Mouse (Mus musculus): ENCODE measurements around the gene Zfp954.
A peak's percentile ranks its signal among the peaks of the same experiment; 100 is the strongest.
"Not testable (repeated sequence)": the region's sequence is repeated elsewhere in the genome, so short reads cannot be mapped to it uniquely, and the experiment has no call there.

The Zfp954 gene

DNA sequence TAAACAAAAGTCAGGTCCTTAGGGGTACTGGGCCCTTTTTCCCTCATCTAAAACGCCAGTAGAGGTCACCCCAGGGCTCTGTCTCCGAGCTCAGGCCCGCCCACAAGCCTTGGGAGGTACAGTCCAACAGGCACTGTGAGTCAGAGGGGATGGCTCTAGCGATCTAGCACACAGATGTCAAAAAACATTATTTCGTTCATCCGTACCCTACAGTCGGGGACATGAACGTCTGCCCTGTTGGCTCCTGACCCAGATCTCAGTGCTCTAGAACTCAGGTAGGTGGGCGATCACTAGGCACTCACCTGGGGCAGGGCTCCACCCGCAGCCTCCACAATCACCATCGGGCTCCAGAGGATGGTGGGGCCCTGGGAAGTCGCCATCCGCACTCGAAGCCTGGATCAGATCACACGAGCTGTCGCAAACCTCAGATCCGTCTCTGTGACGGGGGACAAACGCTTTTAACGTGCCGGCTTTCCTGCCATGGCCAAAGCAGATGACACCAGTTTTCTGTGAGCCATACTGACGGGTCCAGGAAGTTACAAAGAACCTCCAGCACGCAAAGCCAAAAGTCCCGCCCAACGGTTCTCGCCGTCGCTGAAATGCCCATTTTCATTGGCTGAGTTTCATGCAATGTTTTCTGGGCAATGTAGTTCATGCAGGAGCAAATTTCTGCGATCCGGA is at the start of gene Zfp954:
Zfp954 (minus strand) TSS at position 568 of the 681 bp plus-strand sequence.
- DNase-seq (ENCODE audit: low read depth, low spot score): peak; percentile 88

DNA sequence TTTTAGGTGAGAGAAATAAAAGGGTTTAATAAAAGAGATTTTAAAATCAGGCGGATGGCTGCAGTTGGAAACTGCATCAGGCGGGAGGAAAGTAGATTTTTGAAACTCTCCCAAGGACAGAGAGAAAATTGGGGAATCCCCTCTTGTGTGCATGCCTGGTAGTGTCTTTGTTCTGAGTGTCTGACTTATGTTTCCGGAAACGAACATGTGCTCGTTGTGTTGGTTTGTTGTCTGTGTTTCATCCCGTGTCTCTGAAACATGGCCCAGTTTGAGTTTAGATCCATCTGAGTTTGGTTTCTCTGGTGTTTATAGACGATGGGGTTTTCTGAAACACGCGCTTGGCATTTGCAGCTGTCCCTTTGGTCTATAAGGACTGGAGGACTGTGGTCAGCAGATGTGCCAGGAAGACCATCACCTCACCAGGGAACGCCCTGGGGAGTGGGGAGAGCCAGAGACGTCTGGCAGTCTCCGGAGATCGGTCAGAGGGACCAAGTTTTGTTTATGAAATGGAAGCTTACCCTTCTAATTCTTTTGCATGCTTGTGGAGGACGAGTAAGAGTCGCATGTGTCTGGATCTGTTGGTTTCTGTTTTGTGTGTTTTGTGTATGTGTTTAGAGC is 24.8 kb upstream of the Zfp954 start:
- no peak for DNase-seq (ENCODE audit: low read depth, low spot score)

DNA sequence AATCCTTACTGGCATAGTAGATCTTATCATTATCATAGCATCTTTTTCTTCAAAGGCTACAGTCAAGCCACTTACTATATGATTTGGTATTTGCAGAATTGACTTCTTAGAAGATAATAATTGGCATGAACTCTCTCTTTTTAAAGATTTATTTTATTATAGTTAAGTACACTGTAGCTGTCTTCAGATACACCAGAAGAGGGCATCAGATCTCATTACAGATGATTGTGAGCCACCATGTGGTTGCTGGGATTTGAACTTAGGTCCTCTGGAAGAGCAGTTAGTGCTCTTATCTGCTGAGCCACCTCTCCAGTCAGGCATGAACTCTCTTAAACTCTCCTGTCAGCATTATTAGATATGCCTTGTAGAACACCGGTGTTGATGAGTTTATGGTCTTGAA is 22.9 kb upstream of the Zfp954 start:
- DNase-seq (ENCODE audit: low read depth, low spot score): no peak

DNA sequence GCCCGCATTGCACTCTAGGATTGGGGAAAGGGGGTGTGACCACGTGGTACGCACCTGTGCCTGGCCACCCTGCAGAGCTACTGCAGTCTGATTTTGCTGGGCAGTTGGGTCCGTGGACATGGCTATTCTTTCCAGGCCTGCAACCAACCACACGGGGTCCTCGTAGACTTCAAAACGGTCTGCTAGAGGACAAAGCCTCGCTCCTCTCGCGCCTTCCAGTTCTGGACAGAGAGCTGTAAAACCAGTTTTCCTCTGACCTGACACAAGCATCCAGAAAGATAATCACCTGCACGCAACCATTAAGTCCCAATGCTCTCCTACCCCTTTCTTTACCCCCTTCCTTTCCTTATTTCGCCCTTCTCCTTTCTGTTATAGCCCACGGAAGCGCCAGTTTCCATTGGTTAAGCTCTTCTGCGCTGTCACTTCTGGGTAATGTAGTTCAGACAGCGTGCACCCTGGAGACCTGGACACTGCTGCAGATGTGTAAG is 15.1 kb upstream of the Zfp954 start, which contains the start of gene Zfp773:
Zfp773 (minus strand) TSS at position 377 of the 488 bp plus-strand sequence.
- peak; percentile 76 for DNase-seq (ENCODE audit: low read depth, low spot score)

DNA sequence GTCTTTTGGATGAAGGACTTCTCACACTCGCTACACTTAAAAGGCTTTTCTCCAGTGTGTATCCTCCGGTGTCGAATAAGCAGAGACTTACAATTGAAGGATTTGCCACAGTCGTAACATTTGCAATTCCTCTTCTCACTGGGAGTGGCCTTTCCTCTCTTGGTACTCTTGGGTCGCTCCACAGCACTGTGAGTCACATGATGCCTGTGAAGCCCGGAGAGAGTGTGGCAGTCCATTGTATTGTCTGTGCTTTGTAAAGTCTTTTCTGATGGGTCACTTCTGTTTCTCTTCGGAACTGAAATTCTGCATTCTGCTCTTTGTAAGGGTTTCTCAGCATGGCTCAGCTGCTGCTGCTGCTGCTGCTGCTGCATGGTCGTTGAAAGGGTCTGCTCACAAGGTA is 11.5 kb upstream of the Zfp954 start:
- no peak for DNase-seq (ENCODE audit: low read depth, low spot score)

DNA sequence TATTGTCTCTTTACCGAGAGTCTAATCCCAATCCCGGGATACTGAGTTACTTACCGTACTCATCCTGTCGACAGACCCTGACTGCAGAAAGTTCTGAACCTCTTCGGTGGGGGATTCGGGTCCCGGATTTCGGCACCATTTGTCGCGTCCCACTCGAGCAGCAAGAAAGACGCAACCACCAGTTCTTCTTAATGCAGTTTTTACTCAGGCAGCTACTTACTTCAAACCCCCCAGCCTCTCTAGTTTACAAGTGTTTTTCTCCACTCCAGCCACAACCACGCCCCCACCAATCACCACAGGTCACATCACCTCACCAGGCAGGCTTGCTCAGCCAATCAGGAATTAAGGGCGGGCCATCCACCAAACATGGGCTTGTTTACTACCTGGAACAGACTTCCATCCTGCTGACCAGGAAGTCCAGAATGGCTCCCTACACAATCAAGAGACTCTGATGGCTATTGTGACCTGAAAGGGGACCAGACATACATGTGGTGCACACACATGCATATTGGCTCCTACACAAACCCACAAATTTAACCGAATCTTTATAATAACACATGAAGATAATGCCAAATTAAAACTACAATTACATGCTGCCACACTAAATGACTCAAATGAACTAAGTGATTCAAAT is 9.3 kb upstream of the Zfp954 start:
- DNase-seq (ENCODE audit: low read depth, low spot score): not testable (repeated sequence)

DNA sequence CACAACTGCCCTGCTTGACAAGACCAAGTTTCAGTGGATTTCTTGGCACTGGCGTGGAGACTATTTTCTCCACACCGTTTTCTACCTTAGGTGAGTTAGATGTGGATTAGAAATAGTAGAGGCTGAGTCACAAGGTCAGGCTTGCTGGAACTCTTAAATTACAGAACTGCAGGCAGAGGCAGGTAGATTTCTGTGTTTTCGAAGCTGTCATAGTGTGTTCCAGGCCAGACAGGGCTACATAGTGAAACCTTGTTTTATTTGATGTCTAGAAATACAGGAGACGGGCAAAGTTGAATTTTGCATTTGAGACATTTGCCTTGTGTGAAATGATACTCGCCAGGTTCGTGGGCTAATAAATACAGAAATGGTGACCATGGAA is 303 bp upstream of the Zfp954 start:
- no peak for DNase-seq (ENCODE audit: low read depth, low spot score)

DNA sequence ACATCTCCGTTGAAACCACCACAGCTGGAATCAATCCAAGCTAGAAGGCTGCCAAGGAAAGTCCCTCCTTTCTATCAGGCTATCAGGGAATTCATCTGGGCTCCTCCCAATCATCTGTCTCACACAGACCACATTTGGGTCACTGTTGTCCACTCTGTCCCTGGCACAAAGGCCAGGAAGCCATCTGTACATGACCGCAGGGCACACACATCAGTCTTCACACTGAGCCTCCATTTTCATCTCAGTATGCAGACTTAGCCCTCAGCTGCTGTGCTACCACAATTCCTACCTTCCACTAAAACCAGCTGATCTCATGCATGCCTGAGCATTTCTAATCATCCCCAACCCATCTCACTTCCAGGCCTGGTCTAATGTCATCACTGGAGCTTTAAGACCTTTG is 2.8 kb downstream of the Zfp954 start:
- DNase-seq (ENCODE audit: low read depth, low spot score): no peak

DNA sequence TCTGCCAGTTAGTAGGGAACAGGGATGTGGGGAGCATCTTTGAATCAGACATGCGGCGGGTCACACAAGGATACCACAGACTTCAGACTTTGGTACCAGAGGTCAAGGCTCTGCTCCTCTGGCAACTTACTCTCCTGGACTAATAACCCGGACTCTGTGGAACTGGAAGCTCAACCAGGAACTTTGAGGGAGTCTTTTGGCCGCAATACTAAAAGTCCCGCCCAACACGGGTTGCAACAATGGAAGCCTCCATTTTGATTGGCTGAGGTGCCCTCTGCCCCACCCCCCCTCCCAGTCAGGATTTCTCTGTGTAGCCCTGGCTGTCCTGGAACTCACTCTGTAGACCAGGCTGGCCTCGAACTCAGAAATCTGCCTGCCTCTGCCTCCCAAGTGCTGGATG is 12.8 kb downstream of the Zfp954 start:
- no peak for DNase-seq (ENCODE audit: low read depth, low spot score)

Data from mesoderm, embryonic 11.5 days (tissue).